Mouse (Mus musculus): ENCODE results near the gene 1600002K03Rik. TPM values are rescaled to one million over a fixed set of nuclear protein-coding genes. Genes with fewer than 3 reads are reported as not detected.

The 1600002K03Rik gene
- total and polyA plus RNA-seq, 3 experiments, result 4.8 to 8.9 TPM; not detected in 1

DNA sequence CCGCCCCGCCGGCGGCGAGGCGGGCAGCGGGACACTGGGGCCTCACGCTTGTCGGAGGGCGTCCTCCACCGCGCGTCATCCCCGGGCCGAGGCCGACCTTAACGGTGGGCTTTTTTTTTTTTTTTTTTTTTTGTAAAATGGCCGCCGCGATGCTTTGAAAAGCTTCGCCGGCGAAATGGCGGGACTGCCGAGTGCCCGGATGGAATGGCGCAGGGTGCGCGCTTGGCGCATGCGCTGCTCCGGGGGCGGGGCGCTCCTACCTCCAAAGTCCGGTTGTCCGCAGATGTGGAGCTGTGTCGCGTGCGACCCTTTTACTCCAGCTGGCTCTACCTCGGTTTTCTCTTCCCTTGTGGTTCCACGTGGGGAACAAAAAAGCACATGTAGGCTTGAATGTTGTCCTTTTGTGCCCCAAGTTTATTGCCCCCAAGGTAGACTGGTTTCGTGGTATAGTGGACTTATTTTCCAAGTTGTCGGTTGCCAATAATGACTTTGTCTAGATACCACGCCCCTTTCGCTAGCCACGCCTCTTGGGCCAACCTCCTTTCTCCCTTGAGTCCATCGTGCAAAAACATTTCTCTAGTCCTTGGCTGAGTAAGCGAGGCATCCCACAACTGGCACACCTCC, 4.6 kb upstream of the 1600002K03Rik start:
- TF ChIP-seq TAL1 (conservative IDR thresholded peaks at IDR 0.05; ENCODE audit: low read depth, low read length) (no peak), GATA2 (IDR thresholded peaks at IDR 0.05; ENCODE audit: borderline replicate concordance, low read depth, low read length) (no peak), GATA1 (IDR thresholded peaks at IDR 0.05; ENCODE audit: borderline replicate concordance, low read length) (no peak), CTCF (IDR thresholded peaks at IDR 0.05; ENCODE audit: low read depth, low read length) (no peak), POLR2AphosphoS5 (IDR thresholded peaks at IDR 0.05; ENCODE audit: insufficient replicate concordance, low read depth, low read length) (no peak; the same call in none of the 2 replicates)
- no peaks in the 10 kb centered on the region; the same call in 1 of the 2 replicates for H3K27me3 ChIP-seq (ENCODE audit: insufficient read depth, low read length)
- H3K36me3 ChIP-seq (replicated peaks), result peaks cover 40% of the 10 kb centered on the region
- ATAC-seq (ENCODE audit: extremely low read depth, insufficient number of reproducible peaks, low FRiP score, poor library complexity, severe bottlenecking) (no peak), DNase-seq (ENCODE audit: low spot score) (peak; percentile 85)
- peaks cover 24% of the 10 kb centered on the region for H3K9me3 ChIP-seq (replicated peaks)
- peaks cover 74% of the 10 kb centered on the region for H3K4me1 ChIP-seq (ENCODE audit: insufficient read depth, low read depth, low read length)
- peak overlapping the region; percentile 85 for H3K4me3 ChIP-seq (ENCODE audit: low read depth, low read length)

DNA sequence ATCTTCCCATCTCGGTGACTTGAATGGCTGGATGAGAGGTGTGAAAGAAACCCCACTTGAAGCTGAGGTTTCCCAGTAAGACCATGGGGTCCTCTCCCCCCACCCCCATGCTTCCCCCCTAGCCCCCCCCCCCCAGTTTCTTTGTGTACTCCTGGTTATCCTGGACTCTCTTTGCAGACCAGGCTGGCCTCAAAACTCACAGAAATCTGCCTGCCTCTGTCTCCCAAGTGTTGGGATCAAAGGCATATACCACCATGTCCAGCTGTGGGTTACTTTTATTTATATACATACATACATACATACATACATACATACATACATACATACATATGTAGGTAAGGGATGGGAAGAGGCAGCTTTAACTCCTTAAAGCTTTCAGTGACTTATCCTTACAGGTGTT, 3.7 kb upstream of the 1600002K03Rik start:
- ATAC-seq (ENCODE audit: extremely low read depth, insufficient number of reproducible peaks, low FRiP score, poor library complexity, severe bottlenecking), result no peak
- peak overlapping the region; percentile 85; the same call in 1 of the 2 replicates for H3K4me3 ChIP-seq (ENCODE audit: low read depth, low read length)
- H3K9me3 ChIP-seq (replicated peaks), result peaks cover 24% of the 10 kb centered on the region
- H3K36me3 ChIP-seq (replicated peaks), result peaks cover 47% of the 10 kb centered on the region
- H3K27me3 ChIP-seq (ENCODE audit: insufficient read depth, low read length), result no peaks in the 10 kb centered on the region; the same call in 1 of the 2 replicates
- DNase-seq (ENCODE audit: low spot score), result no peak
- no peak for TF ChIP-seq GATA2 (IDR thresholded peaks at IDR 0.05; ENCODE audit: borderline replicate concordance, low read depth, low read length)
- no peak for TF ChIP-seq GATA1 (IDR thresholded peaks at IDR 0.05; ENCODE audit: borderline replicate concordance, low read length)
- no peak for TF ChIP-seq TAL1 (conservative IDR thresholded peaks at IDR 0.05; ENCODE audit: low read depth, low read length)
- TF ChIP-seq POLR2AphosphoS5 (IDR thresholded peaks at IDR 0.05; ENCODE audit: insufficient replicate concordance, low read depth, low read length), result no peak
- no peak for TF ChIP-seq CTCF (IDR thresholded peaks at IDR 0.05; ENCODE audit: low read depth, low read length)
- H3K4me1 ChIP-seq (ENCODE audit: insufficient read depth, low read depth, low read length), result peaks cover 74% of the 10 kb centered on the region

DNA sequence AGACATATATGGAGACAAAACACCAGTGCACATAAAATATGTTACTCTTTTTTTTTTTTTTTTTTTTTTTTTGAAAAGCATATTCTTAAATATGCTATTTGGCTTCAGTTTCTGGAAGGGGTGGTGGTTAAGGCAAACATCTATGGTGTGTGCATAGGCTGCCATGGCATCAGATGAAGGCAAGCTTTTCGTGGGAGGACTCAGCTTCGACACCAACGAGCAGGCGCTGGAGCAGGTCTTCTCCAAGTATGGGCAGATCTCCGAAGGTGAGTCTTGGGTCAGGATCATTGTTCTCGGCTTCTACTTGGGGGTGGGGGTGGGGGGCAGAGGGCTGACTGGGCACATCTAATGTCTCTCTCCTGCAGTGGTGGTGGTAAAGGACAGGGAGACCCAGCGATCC, 3.1 kb upstream of the 1600002K03Rik start:
- Histone ChIP-seq H3K4me1 (ENCODE audit: insufficient read depth, low read depth, low read length) (peaks cover 74% of the 10 kb centered on the region), H3K36me3 (replicated peaks) (peaks cover 53% of the 10 kb centered on the region)
- TF ChIP-seq GATA1 (IDR thresholded peaks at IDR 0.05; ENCODE audit: borderline replicate concordance, low read length), result no peak

DNA sequence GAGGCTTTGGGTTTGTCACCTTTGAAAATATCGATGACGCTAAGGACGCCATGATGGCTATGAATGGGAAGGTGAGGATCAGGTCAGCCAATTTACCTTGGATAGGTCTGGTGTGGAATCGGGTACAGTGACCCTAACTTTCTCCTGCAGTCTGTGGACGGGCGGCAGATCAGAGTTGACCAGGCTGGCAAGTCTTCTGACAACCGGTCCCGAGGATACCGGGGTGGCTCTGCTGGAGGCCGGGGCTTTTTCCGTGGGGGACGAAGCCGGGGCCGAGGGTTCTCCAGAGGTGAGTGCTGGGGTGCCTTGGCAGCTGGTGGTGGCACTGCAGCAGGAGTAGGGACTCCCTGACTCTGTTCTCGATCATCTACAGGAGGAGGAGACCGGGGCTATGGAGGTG, 2.7 kb upstream of the 1600002K03Rik start:
- peak overlapping the region; percentile 4; the same call in 1 of the 2 replicates for H3K4me3 ChIP-seq (ENCODE audit: low read depth, low read length)
- peaks cover 57% of the 10 kb centered on the region for H3K36me3 ChIP-seq (replicated peaks)
- no peak for DNase-seq (ENCODE audit: low spot score)
- peaks cover 24% of the 10 kb centered on the region for H3K9me3 ChIP-seq (replicated peaks)
- no peaks in the 10 kb centered on the region; the same call in 1 of the 2 replicates for H3K27me3 ChIP-seq (ENCODE audit: insufficient read depth, low read length)
- ATAC-seq (ENCODE audit: extremely low read depth, insufficient number of reproducible peaks, low FRiP score, poor library complexity, severe bottlenecking), result no peak
- no peak for TF ChIP-seq GATA2 (IDR thresholded peaks at IDR 0.05; ENCODE audit: borderline replicate concordance, low read depth, low read length)
- no peak for TF ChIP-seq TAL1 (conservative IDR thresholded peaks at IDR 0.05; ENCODE audit: low read depth, low read length)
- TF ChIP-seq POLR2AphosphoS5 (IDR thresholded peaks at IDR 0.05; ENCODE audit: insufficient replicate concordance, low read depth, low read length), result no peak
- no peak for TF ChIP-seq GATA1 (IDR thresholded peaks at IDR 0.05; ENCODE audit: borderline replicate concordance, low read length)
- H3K4me1 ChIP-seq (ENCODE audit: insufficient read depth, low read depth, low read length), result peaks cover 74% of the 10 kb centered on the region

More for the DNA sequence above, 3.1 kb upstream of the 1600002K03Rik start:
- peaks cover 24% of the 10 kb centered on the region for H3K9me3 ChIP-seq (replicated peaks)
- ATAC-seq (ENCODE audit: extremely low read depth, insufficient number of reproducible peaks, low FRiP score, poor library complexity, severe bottlenecking) (no peak), DNase-seq (ENCODE audit: low spot score) (no peak)
- no peaks in the 10 kb centered on the region; the same call in 1 of the 2 replicates for H3K27me3 ChIP-seq (ENCODE audit: insufficient read depth, low read length)
- H3K4me3 ChIP-seq (ENCODE audit: low read depth, low read length), result peak overlapping the region; percentile 4; the same call in 1 of the 2 replicates

DNA sequence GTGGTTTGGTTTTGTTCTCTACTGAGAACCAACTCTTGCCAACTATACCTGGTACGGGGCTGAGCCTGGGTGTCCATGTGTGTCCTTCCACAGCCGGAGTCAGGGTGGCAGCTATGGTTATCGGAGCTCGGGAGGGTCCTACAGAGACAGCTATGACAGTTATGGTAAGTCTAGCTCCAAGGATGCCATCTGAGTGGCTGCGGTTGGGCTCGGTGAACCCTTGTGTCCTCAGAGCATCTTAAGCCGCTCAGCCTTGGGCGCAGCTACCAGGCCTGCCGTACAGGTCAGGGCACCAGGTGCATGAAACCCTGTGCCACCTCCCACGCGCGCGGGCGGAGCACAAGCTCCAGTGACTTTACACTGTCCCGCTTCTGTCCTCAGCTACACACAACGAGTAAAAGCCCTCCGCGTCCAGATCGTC, 2.1 kb upstream of the 1600002K03Rik start:
- TF ChIP-seq GATA1 (IDR thresholded peaks at IDR 0.05; ENCODE audit: borderline replicate concordance, low read length) (no peak), GATA2 (IDR thresholded peaks at IDR 0.05; ENCODE audit: borderline replicate concordance, low read depth, low read length) (no peak), CTCF (IDR thresholded peaks at IDR 0.05; ENCODE audit: low read depth, low read length) (no peak), POLR2AphosphoS5 (IDR thresholded peaks at IDR 0.05; ENCODE audit: insufficient replicate concordance, low read depth, low read length) (no peak), TAL1 (conservative IDR thresholded peaks at IDR 0.05; ENCODE audit: low read depth, low read length) (no peak)
- peaks cover 62% of the 10 kb centered on the region for H3K36me3 ChIP-seq (replicated peaks)
- H3K4me1 ChIP-seq (ENCODE audit: insufficient read depth, low read depth, low read length), result peaks cover 71% of the 10 kb centered on the region
- no peak for DNase-seq (ENCODE audit: low spot score)
- no peaks in the 10 kb centered on the region; the same call in 1 of the 2 replicates for H3K27me3 ChIP-seq (ENCODE audit: insufficient read depth, low read length)
- ATAC-seq (ENCODE audit: extremely low read depth, insufficient number of reproducible peaks, low FRiP score, poor library complexity, severe bottlenecking), result no peak
- H3K4me3 ChIP-seq (ENCODE audit: low read depth, low read length), result peak overlapping the region; percentile 10; the same call in 1 of the 2 replicates
- peaks cover 24% of the 10 kb centered on the region for H3K9me3 ChIP-seq (replicated peaks)

DNA sequence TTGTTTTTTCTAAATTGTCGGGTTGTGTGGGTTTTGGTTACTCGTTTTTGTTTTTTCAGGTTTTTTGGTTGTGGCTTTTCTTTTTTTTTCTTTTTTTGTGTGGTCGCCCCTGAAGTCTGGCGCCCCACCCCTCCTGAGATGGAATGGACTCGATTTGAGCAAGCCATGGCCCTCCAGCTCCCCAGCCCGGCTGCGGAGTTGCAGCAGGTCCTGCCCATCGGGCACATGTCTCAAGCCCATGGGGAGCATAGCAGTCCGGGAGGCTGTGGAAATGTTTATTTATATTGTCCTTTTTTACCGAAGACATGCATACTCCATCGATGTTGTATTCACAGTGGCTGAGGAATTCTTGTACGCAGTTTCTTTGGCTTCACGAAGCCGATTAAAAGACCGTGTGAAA, 1.5 kb upstream of the 1600002K03Rik start:
- Histone ChIP-seq H3K36me3 (replicated peaks) (peaks cover 68% of the 10 kb centered on the region), H3K4me1 (ENCODE audit: insufficient read depth, low read depth, low read length) (peaks cover 68% of the 10 kb centered on the region), H3K27me3 (ENCODE audit: insufficient read depth, low read length) (no peaks in the 10 kb centered on the region; the same call in 1 of the 2 replicates), H3K4me3 (ENCODE audit: low read depth, low read length) (peak overlapping the region; percentile 70; the same call in 1 of the 2 replicates), H3K9me3 (replicated peaks) (peaks cover 24% of the 10 kb centered on the region)
- TF ChIP-seq TAL1 (conservative IDR thresholded peaks at IDR 0.05; ENCODE audit: low read depth, low read length), result no peak
- TF ChIP-seq GATA2 (IDR thresholded peaks at IDR 0.05; ENCODE audit: borderline replicate concordance, low read depth, low read length), result no peak
- TF ChIP-seq GATA1 (IDR thresholded peaks at IDR 0.05; ENCODE audit: borderline replicate concordance, low read length), result no peak
- no peak for TF ChIP-seq POLR2AphosphoS5 (IDR thresholded peaks at IDR 0.05; ENCODE audit: insufficient replicate concordance, low read depth, low read length)
- no peak for TF ChIP-seq CTCF (IDR thresholded peaks at IDR 0.05; ENCODE audit: low read depth, low read length)
- DNase-seq (ENCODE audit: low spot score), result no peak
- no peak for ATAC-seq (ENCODE audit: extremely low read depth, insufficient number of reproducible peaks, low FRiP score, poor library complexity, severe bottlenecking)

Measured in G1E (cell line).